Mouse (Mus musculus): ENCODE results near the gene Fsip2. TPM values are rescaled to one million over a fixed set of nuclear protein-coding genes. Genes with fewer than 3 reads are reported as not detected.
A peak's percentile ranks its signal among the peaks of the same experiment; 100 is the strongest.

The Fsip2 gene
- total RNA-seq (2021) = not detected
- long read RNA-seq = 0 reads

DNA sequence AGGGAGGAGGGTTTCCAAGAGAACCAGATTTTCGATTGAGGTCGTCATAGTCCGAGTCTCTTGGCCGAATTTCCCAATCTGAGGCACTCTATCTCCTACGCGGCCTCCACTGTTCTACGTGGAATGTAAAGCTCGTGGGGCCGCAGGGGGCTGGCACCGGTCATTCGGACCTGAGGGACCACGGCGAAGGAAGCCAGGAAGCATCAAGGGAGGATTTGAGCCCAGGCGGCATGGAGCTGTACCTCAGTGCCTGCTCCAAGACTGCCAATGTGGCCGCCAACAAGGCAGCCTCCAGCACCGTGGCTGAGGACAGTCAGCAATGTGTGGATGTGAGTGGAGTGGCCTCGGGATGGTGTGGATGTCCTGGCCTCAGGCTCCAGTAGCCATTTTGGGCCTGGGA, at the start of gene Fsip2:
Fsip2 (plus strand) TSS at position 163 of the 400 bp plus-strand sequence.
- DNase-seq (ENCODE audit: low spot score in 2 of 2) = no peak

DNA sequence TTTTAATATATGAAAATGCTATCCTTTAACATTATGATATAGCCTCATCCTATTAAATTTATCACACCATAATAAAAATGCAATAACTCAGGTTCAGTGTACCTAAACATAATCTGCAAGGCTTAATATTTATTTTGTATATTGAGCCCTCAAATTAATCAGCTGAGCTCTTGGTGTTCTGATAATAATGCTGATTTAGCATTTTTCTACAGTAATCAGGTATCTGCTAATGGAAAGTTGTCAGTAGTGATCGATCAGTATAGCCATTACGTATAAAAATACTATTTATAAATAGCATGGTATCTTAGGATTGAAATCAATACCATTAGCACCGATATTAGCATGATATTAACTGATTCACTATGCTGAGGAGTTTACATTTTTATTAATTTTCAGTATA, 20.0 kb downstream of the Fsip2 start:
- no peak for DNase-seq (ENCODE audit: low spot score in 2 of 2)

DNA sequence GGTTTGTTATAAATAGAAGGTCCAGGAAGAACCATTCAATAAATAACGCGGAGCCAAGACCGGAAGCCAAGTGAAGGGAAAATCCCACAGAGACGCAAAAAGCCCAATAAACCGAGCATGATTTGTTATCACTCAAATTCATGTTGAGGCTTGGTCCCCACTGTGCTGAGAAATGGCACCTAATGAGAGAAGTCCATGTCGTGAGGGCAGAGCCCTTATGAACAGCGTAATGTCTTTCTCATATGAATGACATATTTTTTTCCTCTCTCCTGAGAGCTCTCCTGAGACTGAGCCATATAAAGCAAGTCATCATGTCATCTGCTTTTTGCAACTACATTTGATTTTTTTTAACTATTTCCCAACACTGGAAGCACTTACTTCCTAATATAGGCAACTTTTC, 82.4 kb downstream of the Fsip2 start:
- DNase-seq (ENCODE audit: low spot score in 2 of 2) = no peak

DNA sequence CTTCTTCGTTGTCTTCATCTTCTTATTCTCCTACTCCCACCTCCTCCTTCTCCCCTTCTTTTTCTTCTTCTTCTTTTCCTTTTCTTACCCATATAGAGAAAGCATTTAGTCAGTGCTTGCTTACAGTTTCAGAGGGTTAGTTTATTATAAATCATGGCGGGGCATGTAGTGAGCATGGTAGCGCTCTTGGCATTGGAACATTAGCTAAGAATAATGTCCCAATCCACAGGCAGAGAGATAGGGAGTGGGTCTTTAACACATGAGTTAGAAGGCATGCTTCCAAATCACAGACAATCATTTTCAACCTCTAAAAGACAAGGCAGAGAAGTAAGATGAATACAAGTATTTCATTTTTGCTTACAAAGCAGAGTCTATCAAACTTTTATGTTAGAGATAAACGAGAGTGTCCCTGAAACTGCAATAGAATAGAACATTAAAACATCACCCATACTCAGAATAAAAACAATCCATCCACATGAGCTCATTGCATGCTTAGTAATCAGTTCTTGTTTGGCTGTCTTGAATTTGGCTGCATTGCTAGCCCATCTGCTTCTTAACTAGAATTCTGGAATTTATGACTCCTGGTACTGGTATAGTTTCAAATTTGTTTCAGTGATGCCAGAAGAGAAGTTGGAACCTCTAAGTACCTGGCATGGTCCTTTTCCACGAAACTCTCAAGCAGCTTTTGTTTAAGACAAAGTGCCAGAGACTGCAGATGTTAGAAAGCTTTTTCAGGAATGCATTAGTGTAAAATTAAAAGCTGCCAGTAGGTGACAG, 109.7 kb downstream of the Fsip2 start:
- peak; percentile 53 to 77 for DNase-seq (ENCODE audit: low spot score in 2 of 2)
